Mouse (Mus musculus) cerebellum, adult 2 months (tissue): Measurements from ENCODE around the gene Rpp25l.

Source experiments
- CTCF ChIP-seq: fragments of 200-500 bp; IDR thresholded peaks from 2 replicates; pipeline ENCODE4 v1.5.1; 2011; ENCODE audit warnings: low read depth, mild to moderate bottlenecking, control low read depth, low read length, moderate library complexity, borderline replicate concordance; ENCODE audit not compliant: insufficient read depth
- POLR2A ChIP-seq: fragments of 200-500 bp; IDR thresholded peaks from 2 replicates; pipeline ENCODE4 v1.6.1; 2011; ENCODE audit warnings: low read length, control low read depth, borderline replicate concordance; ENCODE audit not compliant: insufficient read depth

DNA sequence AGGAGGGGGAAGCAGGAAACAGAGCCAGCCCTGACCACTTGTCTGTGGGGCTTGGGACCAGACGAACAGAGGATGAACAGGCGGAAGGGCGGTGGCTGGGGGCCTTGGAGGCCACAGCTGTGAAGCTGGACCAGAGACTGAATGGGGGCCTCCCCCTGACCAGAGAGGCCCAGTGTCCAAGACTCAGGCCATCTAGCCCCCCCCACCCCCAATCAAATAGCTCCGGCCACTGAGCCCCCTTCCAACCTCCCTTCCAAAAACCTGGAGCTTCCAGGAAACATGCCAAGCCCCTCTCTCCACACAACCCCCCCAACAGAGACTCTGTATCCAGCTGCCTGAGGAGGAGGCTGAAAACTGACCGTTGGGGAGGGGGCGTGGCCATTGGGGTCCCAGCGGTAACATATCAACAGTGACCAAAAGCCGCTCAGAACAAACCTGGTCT lies 40.8 kb downstream of the Rpp25l start:
- TF ChIP-seq CTCF (no peak), POLR2A (no peak)
